Mouse (Mus musculus): ENCODE data around the gene Adgrv1.
A peak's percentile ranks its signal among the peaks of the same experiment; 100 is the strongest.
"Not testable (repeated sequence)": the region's sequence is repeated elsewhere in the genome, so short reads cannot be mapped to it uniquely, and the experiment has no call there.

The Adgrv1 gene

DNA sequence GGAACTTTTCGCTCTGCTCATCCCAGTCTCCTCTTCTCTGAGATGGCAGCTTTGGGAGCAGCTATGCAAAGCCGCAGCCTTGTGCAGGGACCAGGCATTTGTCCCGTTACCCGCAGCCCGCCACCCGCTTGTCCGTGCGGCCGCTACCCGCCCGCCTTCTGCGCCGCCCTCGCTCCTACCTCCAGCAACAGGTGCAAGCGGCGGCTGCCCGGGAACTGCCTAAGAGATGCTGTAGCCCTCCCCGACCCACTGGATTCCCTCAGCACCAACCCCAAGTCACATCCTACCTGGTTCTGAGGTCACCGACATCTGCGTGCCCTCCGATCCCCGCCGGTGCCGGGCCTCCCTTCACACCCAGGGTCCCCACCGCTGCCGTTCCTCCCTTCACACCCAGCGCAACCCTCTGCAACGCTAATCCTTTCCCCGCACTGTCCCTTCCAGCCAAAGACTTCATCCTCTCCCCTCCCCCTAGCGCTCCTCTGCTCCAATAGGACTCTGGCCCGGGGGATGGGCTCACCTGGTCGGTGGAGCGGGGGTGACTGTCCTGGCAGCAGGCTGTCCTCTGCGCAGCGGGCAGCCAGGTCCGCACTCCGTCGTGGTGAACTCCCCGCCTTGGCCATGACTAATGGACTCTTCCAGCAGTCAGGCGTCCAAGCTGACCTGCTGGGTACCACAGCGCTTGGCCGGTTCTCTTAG is at the start of gene Adgrv1:
Gene Adgrv1 (minus strand): TSS at position 435 of the 696 bp plus-strand sequence.
- peak; percentile 81 to 90 for DNase-seq

DNA sequence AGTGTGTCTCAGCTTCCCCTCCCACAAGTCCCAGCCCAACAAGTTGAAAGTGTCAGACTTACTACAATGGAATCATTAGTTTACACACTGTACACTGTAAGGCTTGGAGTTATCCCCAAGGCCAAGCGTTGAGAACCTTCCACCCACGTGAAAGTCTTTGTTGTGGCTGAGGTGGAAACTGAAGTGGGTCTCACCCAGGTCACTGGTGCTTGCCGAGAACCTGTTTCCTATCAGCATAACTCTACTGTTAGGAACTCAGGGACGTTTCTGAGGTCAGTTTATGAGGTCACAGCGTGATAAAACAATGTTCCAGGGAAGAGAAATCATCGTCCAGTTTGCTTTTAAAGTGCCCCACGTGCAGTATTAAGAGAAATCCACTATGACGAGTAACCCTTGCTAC is 42.4 kb upstream of the Adgrv1 start:
- DNase-seq: no peak

DNA sequence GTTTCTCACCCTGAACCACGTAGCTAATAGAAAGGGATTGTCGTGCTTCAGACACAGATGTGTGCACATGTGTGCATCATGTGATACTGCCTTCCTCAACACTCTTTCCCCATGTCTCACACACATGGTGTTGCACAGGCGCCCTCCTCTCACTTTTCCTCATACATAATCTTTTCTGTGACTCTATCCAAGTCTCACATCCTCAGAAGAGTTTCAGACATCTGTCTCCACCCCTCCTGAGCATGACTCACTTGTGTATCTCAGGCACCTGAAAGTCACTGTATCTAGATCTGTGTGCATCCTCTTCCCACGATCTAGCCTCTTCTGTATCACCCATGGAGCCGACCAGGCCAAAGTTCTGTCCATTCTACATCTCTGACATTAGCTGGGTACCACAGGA is 34.8 kb upstream of the Adgrv1 start:
- no peak for DNase-seq

DNA sequence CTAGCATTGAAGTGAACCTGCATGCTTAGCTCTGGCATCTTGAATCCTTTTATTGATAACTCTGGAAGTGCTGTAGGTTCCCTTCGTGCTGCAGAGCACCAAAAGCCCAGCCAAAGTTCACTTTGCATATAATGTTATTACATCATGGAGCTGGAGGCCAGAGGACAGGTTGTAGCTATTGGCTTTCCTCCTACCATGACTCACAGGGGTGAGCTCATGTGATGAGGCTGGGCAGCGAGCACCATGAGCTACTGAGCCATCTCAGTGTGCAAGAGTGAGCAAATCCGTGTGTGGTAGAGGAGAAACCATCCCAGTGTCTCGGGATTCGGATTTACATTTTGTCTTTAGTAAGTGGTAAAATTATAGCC is 31.4 kb upstream of the Adgrv1 start:
- peak; percentile 61 to 70 for DNase-seq

DNA sequence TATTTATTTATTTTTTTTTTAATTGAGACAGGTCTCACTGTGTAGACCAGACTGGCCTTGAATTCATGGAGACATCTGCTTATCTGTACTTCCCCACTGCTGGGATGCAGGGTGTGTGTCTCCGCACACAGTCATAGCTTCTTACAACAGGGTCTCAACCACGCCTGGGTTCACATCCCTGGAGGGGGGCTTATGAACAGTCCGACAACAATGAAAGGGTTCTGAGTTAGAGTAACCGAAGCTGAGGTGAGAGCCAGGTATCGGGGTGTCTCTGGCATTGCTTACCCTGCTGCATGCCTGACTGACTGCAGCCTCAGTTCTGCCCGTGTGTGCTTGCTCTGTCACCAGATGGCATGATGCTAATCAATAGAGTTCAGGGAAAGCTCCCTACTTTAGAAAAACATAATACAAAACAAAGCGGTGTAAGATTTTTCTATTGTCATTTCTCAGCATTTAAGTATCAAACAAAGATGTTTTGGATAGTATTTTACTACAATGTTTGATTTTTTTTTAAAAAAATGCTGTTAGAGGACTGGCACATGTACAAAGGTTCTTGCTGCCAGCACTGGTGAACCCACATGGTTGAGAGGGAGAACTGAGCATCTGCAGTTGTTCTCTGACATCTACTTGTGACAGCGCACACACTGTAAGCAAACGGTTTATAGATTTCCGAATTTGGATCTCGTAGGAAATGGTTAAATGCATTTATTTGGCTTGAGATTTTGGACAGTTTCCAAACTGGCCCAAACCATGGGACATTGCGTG is 30.8 kb upstream of the Adgrv1 start:
- DNase-seq: peak; percentile 47 to 50

DNA sequence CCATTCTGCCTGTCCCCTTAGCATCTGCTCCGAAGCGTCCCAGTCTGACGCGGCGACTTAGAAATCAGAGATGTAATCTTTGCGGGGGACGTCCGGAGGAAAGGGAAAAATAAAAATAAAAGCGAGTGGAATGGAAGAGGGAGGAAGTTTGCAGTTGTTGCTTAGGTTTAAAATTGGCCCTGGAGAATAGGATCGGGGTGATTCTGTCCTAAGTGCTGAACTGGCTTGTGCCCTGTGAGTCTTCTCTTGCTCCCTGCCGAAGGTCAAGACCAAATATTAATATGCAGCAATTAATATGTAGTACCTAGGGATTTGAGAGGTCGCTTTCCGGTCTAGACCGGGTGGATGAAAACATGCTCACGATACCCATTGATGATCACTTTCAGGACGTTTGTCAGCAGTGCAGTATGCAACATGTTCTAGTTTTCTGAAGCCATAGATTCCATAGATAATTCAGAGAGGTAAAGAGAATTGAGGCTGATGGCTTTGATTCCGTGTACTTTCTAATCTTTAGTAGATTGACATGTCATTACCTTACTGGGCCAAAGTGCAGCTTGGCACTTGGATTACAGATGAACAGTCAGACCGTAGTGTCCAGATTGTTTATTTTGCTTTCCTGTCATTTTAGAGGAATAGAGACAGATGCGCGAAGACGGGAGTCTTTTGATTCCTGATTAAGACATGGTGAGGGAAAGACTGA is 25.2 kb upstream of the Adgrv1 start:
- DNase-seq: no peak

DNA sequence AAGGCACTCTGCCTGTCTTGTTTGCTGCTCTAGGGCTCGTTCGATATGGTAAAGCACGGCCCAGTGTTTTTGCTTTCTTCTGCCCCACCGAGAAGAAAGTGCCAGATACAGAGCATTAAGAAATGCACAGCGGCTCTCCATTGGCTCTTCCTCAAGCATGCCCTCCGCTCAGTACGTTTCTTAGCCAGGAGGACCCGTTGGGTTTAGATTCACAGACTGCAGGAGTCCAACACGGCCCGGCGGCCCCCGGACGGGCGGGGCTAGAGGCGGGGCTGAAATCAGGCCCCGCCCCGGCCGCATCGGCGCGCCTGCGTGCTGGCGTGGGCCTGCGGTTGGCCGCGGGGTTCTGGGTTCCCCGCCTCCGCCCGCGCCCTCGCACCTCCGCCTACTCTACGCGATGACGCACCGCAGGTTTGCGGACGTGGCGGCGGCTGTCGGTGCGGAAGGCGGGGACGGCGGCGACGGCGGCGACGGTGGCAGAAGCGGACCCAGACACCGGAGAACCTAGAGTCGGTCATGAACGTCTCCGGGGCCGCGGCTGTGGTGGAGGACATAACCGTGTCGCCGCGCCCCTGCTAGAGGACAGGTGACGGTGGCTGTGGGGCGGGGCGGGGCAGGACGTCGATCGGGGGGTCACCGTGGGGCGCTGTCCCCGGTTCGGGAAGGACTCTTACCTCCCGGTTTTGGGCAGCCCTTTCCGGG is 24.5 kb upstream of the Adgrv1 start, which contains the start of gene Lysmd3:
Gene Lysmd3 (plus strand): TSS at position 313 of the 702 bp plus-strand sequence.
- DNase-seq: peak; percentile 94 to 98

DNA sequence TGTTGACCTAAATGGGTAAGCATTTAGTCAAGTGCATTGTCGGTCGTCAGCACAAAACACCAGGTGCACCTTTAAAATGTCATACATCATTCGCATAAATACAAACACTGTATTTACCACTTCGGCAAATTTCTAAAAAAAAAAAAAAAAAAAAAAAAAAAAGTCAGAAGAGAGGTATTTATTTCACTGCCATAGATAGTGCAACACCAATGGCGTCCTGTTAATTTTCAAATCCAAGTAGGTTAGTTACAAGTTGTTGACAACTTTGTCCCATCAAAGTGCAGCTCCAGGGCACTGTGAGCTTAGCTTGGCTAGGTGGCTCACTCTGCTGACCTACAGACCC is 24.0 kb upstream of the Adgrv1 start:
- no peak for DNase-seq

DNA sequence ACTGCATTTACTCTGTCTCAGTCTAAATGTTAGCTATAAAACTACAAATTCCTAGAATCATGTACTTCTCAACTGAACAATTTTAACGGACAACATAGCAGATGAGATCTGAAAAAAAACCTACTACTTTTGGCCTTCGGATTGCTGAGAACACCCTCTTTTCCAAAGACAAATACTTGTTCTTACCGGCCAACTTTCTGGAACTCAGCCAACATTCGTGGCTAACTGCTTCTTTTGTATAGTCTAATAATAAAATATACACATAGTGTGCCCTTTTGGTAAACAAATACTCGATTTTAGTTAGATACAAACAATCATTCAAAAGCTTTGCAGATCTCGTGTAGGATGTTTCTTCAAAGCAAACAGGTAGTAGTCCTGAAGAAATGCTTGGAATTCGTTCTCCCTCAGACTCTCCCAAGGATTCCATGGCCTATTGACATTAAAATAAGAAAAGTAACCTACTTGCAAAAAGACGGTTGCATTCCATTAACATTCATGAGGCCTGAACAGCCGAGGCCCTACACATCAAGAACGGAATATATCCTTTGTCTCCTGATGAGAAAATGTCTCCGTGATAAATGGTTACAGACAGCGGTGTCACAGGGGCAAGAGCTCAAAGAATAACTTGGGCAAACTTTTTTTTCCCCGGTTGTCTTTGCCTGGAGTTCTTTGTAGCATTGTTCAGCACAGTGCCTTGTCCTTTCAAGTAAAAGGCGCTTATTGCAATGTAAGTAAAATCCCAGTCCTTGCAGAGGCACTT is 23.3 kb upstream of the Adgrv1 start:
- DNase-seq: peak in 1 of 2 experiments; percentile 31

DNA sequence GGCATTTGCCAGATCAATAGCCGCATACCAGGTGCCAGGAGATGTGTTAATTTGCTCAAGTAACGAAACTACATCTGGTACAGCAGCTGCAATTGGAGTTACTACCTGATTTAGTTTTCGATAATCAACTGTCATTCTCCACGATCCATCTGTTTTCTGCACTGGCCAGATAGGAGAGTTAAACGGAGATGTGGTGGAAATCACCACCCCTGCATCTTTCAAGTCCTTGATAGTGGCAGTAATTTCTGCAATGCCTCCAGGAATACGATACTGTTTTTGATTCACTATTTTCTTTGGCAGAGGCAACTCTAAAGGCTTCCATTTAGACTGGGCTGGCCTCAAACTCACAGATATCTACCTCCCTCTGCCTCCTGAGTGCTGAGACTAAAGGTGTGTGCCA is 17.4 kb upstream of the Adgrv1 start:
- not testable (repeated sequence) for DNase-seq

DNA sequence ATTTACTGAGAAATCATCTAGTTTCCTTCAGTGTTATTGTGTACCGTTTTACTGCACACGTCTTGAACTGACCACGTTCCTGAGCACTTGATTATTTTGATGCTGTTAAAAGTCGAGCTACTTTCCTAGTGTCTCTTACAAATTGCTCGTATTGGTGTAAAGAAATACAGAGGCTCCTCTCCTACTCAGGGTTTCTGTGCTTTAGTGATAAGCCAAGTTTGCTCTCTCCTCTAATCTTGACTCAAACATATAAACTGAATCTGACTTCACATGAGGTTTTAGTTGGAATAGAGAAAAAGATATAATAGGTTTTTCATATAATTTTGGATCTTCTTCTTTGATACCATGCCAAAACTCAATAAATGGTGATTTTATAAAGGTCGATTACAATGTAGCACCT is 13.4 kb upstream of the Adgrv1 start:
- DNase-seq: no peak

DNA sequence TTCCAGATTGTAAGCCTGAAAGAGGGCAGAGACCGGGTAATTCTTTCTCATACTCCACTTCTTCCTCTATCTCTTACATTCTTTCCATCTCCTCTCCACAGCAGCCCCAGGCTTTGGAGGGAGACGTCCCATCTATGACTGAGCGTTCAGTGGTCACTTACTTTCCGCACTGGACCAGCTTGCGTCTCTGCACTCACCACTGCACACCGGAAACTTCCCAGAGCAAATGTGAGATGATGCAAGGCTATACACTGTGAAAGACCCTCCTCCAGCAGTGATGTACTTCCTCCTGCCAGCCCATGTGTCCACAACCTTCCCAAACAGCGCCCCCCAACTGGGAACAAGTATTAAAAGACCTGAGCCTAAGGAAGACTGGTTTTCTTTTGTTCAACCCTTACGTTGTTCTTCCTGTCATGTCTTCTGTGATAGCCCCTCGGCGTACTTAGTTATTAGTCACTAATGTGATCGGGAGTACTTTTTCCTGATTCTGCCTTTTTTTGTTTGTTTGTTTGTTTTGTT is 11.2 kb upstream of the Adgrv1 start:
- no peak for DNase-seq

DNA sequence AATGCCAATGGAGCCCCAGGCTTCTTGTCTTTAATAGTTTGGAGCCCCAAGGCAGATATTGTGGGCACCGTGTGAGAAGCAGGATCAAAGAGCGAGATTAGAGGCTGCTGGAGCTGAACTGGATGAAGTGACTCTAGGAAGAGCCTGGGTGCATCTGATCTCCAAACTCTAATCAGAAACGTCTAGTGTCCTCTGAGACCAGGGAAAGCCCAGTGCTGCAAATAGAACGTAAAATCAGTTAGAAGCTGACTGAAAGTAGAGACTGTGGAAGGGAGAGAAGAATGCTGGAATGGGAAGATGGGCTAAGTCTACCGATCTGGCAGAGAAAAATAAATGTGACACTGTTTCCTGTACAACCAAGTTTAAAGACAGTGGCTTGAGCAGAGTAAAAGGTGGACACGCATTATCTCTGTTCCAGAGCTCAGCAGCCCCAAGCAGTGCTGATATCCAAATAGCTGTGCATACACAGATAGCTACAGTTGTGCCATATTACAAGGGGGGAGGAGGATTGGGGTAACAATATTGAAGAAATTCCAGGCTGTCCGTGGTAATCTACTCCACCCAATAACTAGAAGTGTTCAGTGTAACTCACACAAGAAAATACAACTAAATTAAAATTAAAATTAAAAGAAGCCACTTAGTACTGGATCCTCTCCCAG is 9.7 kb upstream of the Adgrv1 start:
- no peak for DNase-seq

DNA sequence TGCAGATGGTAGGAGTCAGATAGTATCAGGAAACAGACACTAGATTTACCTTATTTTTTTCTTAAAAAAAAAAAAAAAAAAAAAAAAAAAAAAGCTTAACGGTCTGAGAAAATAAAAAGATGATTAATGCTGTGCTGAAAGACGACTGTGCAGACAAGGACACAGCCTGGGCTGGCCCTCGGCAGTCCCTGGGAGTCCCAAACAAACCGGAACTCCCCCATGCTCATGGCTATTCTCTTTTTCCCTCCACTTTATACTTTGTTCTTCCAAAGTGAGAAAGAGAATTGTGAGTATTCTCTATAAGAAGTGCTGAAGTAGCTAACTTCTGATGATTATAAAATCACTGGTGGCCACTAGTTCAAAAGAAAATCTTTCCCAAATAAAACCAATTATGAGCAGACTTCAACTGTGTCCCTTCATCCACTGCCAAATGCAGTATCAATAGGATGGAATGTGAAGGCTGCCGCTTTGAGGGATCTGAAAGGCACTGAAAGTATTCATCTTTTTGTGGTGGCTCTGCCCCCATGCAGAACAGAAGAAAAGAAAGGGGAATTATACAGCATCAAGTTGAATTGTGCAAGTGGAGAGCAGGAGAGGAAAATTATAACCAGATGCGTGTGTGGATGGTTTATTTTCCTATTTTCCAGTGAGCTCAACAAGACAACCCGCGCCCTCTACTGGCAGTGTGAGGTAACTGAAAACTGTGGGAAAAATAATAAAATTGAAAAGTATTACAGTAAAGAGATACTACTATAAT is 8.5 kb upstream of the Adgrv1 start:
- peak; percentile 53 to 75 for DNase-seq

DNA sequence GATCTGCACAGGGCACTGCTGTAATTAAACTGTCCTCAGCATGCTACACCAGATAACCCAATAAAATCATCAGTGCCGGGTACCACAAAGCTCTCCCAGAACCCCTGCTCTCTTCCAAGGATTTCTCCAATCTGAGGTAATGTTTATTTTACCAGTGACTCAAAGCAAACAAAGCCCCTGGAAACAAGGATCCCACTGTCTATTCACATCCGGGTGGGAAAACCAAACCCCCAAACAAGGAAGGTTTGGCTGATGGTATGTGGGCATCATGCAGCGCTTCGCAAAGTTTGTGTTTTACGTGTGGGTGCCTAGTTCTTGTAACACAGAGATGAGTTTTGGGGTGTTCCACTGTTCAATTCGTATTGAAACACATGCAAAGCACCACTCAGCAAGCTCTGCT is 7.9 kb upstream of the Adgrv1 start:
- no peak for DNase-seq

DNA sequence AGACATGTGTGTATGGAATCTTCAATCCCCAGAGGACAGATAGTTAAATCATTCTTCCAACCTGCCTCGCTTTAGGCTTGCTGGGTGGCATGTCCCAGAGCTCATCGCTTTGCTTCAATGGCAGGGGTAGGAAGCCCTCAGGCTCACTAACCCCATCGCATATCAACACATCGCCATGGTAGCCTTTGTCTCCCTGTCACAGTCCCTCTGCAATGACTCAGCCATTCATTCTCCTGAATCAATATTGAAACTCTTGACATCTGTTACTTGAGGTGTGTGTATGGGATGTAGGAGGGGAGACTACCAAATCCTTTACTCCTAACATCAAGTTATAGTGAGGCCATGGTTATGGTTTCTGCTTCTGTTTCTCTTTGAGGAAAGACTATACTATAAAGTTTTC is 6.7 kb upstream of the Adgrv1 start:
- no peak for DNase-seq

DNA sequence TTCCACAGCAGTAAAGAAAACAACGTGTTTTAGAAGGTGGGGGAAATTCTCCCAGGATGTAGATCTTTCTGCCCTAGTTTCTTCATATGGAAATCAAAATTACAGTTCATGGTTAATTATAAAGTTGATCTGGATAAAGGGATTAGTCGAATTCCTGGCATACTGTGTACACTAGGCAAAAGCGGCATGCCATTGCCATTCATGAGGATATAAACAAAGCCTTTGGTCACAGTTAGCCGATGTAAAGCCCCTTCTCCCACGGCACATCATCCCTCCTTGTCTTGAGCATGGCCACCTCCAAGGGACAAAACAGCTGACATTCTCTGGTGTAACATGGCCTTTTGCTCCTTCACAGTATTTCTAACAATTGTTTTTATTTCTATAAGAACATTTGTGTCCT is 2.4 kb downstream of the Adgrv1 start:
- no peak for DNase-seq

DNA sequence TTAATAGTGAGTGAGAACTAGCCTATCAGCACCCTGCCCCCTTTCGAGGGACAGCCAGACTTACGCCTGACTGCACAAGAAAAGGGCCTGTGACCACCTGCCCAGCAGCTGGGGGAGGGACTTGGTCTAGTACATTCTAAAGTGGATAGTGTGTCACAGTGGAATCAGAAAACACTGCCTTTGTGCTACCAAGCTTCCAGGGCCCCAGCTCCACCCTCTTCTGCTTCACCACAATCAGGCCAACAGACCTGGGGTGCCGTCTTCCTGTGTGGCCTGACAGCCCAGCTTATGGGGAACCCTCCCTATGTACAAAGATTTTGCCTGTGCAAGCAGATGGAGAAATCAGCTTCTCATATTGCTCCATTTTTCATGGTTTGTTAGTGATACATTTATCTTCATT is 3.6 kb downstream of the Adgrv1 start:
- DNase-seq: no peak

DNA sequence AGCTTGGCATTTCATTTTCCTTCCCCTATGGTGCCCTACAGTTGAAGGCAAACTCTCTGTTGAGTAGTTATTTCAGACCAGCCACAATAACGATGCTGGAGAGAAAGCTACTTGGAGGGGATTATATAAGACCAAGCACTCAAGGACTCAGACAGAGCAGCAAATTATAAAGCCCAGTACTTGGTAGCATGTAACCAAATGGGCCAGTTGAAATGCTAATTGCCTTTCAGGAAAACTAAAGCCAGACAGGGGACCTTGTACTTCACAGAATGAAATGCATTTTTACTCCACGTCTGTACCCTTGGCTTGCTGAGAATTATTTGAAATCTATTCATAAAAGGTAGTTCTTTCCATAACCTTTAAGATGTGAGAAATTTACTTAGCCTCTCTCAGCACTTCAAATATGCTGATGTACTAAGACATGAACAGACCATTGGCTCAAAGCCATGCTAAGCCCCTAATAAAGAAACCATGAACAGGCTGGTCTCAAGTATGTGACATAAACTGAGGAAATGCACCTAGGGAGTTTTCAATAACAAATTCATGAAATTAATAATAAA is 4.2 kb downstream of the Adgrv1 start:
- no peak for DNase-seq

DNA sequence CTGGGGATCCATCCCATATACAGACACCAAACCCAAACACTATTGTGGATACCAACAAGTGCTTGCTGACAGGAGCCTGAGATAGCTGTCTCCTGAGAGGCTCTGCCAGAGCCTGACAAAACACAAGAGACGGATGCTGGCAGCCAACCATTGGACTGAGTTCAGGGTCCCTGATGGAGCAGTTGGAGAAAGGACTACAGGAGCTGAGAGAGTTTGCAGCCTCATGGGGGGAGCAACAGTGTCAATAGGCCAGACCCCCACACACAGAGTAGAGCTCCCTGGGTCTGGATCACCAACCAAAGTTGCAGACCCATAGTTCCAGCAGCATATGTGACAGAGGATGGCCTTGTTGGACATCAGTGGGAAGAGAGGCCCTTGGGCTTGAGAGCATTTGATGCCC is 5.1 kb downstream of the Adgrv1 start:
- not testable (repeated sequence) for DNase-seq

DNA sequence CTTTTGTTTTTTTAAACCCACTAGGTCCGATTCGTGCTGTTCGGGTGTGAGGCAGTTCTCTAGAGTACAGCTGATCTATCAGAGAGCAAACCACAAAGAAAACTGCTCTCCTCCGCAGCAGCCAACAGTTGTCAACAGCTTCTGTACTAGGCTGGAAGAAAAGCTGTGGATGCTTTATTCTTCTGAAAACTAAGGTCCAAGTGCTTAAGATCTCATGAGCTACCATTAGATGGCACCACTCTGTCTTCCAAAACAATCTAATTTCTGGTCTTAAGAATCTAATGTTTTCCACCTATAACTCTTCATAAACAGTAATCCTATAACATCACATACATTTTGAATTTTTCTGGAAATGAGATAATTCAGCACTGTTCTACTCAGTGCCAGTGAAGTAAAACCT is 22.6 kb downstream of the Adgrv1 start:
- DNase-seq: no peak

Measured in cerebellum, postnatal 25 days (tissue).